ENCODE assay signal across 16 mouse cellular contexts in genomic region chr16:24644760-24645406, GRCm38 (mm10).
"Had no signal": no experiment of that assay in that cellular context is flagged by ENCODE, and none has a peak within 500 bp of the region (broad histone marks: within the 10 kb centered on the region; RNA-seq: fewer than 3 reads in every experiment).

No protein-coding gene starts in this region.

- H3K27ac ChIP-seq: neural tube, embryonic 13.5 days; neural tube, embryonic 15.5 days; stomach, embryonic 15.5 days; stomach, postnatal 0 days had no signal

- H3K27me3 ChIP-seq: neural tube, embryonic 13.5 days; neural tube, embryonic 15.5 days; stomach, embryonic 15.5 days had no signal

- H3K9ac ChIP-seq: neural tube, embryonic 13.5 days; neural tube, embryonic 15.5 days; stomach, embryonic 15.5 days had no signal

- H3K9me3 ChIP-seq: neural tube, embryonic 13.5 days; neural tube, embryonic 15.5 days; stomach, embryonic 15.5 days had no signal

- H3K36me3 ChIP-seq: neural tube, embryonic 13.5 days; neural tube, embryonic 15.5 days; stomach, embryonic 15.5 days had no signal

- H3K4me2 ChIP-seq: neural tube, embryonic 13.5 days; neural tube, embryonic 15.5 days; stomach, embryonic 15.5 days had no signal

- H3K4me3 ChIP-seq: neural tube, embryonic 13.5 days; neural tube, embryonic 15.5 days; stomach, embryonic 15.5 days had no signal

- DNase-seq: retina, postnatal 1 day; right cerebral cortex, adult 18-20 months; right cerebral cortex, postnatal 14 days; right cerebral cortex, postnatal 25 days; right cerebral cortex, postnatal 4 days; spleen, adult 18-20 months; thymus, adult 18-20 months; thymus, adult 2 months; thymus, postnatal 14 days; thymus, postnatal 25 days; thymus, postnatal 36 days; thymus, postnatal 4 days had no signal

- H3K4me1 ChIP-seq: neural tube, embryonic 15.5 days; stomach, embryonic 15.5 days had no signal
